Mouse (Mus musculus): ENCODE results near the gene Ccdc113. TPM values are rescaled to one million over a fixed set of nuclear protein-coding genes. Genes with fewer than 3 reads are reported as not detected.

Ccdc113 gene
- polyA plus RNA-seq, 1 experiment from 2014 or later: 0.27 TPM

GRCm38 (mm10) chr8:95547931-95548330 lies 14.0 kb downstream of the Ccdc113 start:
- Histone ChIP-seq H3K9ac (ENCODE audit: low read length) (no peak overlapping the region), H3K27me3 (replicated peaks; ENCODE audit: control insufficient read depth, insufficient read depth, low read length) (no peaks in the 10 kb centered on the region), H3K4me3 (ENCODE audit: low read depth, low read length) (no peak overlapping the region), H3K36me3 (ENCODE audit: control insufficient read depth, insufficient read depth, low read length) (no peaks in the 10 kb centered on the region), H3K4me1 (replicated peaks; ENCODE audit: control insufficient read depth, insufficient read depth, low read length) (no peaks in the 10 kb centered on the region), H3K27ac (ENCODE audit: low read depth) (no peak overlapping the region), H3K4me2 (ENCODE audit: low read length) (no peak overlapping the region), H3K9me3 (ENCODE audit: control insufficient read depth, low read length) (no peaks in the 10 kb centered on the region)
- no peak for DNase-seq (ENCODE audit: low spot score)
- ATAC-seq (replicated peaks; ENCODE audit: low FRiP score, low TSS enrichment, low read depth): no peak
- 66% methylated on average over 8 of the region's 8 CpGs for WGBS

GRCm38 (mm10) chr8:95549871-95550829 lies 16.3 kb downstream of the Ccdc113 start:
- ATAC-seq (replicated peaks; ENCODE audit: low FRiP score, low TSS enrichment, low read depth): no peak
- WGBS: 62% methylated on average over 16 of the region's 16 CpGs

DNA sequence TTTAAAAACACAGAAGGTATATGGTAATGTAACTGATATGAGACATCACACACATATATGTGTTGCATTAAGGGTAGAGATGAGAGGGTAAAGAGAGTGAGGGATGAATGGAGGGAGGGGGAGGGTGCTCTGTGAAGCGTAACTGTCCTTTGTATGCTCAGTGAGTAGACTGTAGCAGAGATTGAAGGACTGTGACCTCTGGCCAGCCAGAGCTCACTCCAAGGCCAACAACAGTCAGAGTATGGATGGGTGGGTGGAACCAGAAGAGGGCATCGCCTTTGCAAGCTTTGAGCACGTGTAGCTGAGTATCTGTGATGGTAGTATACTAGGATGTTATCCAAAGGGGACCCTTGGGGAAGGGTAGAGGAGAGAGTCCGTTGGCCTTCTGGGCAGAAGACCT lies 17.7 kb downstream of the Ccdc113 start:
- no peaks in the 10 kb centered on the region for H3K9me3 ChIP-seq (ENCODE audit: control insufficient read depth, low read length)
- no peaks in the 10 kb centered on the region for H3K36me3 ChIP-seq (ENCODE audit: control insufficient read depth, insufficient read depth, low read length)
- H3K27ac ChIP-seq (ENCODE audit: low read depth): no peak overlapping the region
- H3K9ac ChIP-seq (ENCODE audit: low read length): no peak overlapping the region
- no peaks in the 10 kb centered on the region for H3K27me3 ChIP-seq (replicated peaks; ENCODE audit: control insufficient read depth, insufficient read depth, low read length)
- no peak overlapping the region for H3K4me3 ChIP-seq (ENCODE audit: low read depth, low read length)
- no peak for DNase-seq (ENCODE audit: low spot score)
- H3K4me2 ChIP-seq (ENCODE audit: low read length): no peak overlapping the region
- H3K4me1 ChIP-seq (replicated peaks; ENCODE audit: control insufficient read depth, insufficient read depth, low read length): no peaks in the 10 kb centered on the region
- no peak for ATAC-seq (replicated peaks; ENCODE audit: low FRiP score, low TSS enrichment, low read depth)
- WGBS: 74% methylated on average over 4 of the region's 4 CpGs

More at GRCm38 (mm10) chr8:95549871-95550829, 16.3 kb downstream of the Ccdc113 start:
- no peak overlapping the region for H3K4me2 ChIP-seq (ENCODE audit: low read length)
- H3K9ac ChIP-seq (ENCODE audit: low read length): no peak overlapping the region
- H3K27me3 ChIP-seq (replicated peaks; ENCODE audit: control insufficient read depth, insufficient read depth, low read length): no peaks in the 10 kb centered on the region
- H3K27ac ChIP-seq (ENCODE audit: low read depth): no peak overlapping the region
- H3K9me3 ChIP-seq (ENCODE audit: control insufficient read depth, low read length): no peaks in the 10 kb centered on the region
- no peak for DNase-seq (ENCODE audit: low spot score)
- no peak overlapping the region for H3K4me3 ChIP-seq (ENCODE audit: low read depth, low read length)
- no peaks in the 10 kb centered on the region for H3K4me1 ChIP-seq (replicated peaks; ENCODE audit: control insufficient read depth, insufficient read depth, low read length)
- no peaks in the 10 kb centered on the region for H3K36me3 ChIP-seq (ENCODE audit: control insufficient read depth, insufficient read depth, low read length)

GRCm38 (mm10) chr8:95555963-95556362 lies 22.1 kb downstream of the Ccdc113 start:
- 92% methylated on average over 2 of the region's 2 CpGs for WGBS
- no peak for ATAC-seq (replicated peaks; ENCODE audit: low FRiP score, low TSS enrichment, low read depth)
- Histone ChIP-seq H3K27me3 (replicated peaks; ENCODE audit: control insufficient read depth, insufficient read depth, low read length) (no peaks in the 10 kb centered on the region), H3K4me1 (replicated peaks; ENCODE audit: control insufficient read depth, insufficient read depth, low read length) (no peaks in the 10 kb centered on the region), H3K9ac (ENCODE audit: low read length) (no peak overlapping the region), H3K4me3 (ENCODE audit: low read depth, low read length) (no peak overlapping the region), H3K9me3 (ENCODE audit: control insufficient read depth, low read length) (no peaks in the 10 kb centered on the region), H3K36me3 (ENCODE audit: control insufficient read depth, insufficient read depth, low read length) (no peaks in the 10 kb centered on the region), H3K27ac (ENCODE audit: low read depth) (no peak overlapping the region), H3K4me2 (ENCODE audit: low read length) (no peak overlapping the region)
- no peak for DNase-seq (ENCODE audit: low spot score)

- peaks cover 5% of the 10 kb centered on the region; the same call in 1 of the 2 replicates for H3K9me3 ChIP-seq (ENCODE audit: control insufficient read depth, low read length)
- ATAC-seq (replicated peaks; ENCODE audit: low FRiP score, low TSS enrichment, low read depth) (no peak), DNase-seq (ENCODE audit: low spot score) (no peak)
- H3K4me2 ChIP-seq (ENCODE audit: low read length): no peak overlapping the region
- no peaks in the 10 kb centered on the region for H3K4me1 ChIP-seq (replicated peaks; ENCODE audit: control insufficient read depth, insufficient read depth, low read length)
- H3K36me3 ChIP-seq (ENCODE audit: control insufficient read depth, insufficient read depth, low read length): no peaks in the 10 kb centered on the region
- no peak overlapping the region for H3K9ac ChIP-seq (ENCODE audit: low read length)
- no peaks in the 10 kb centered on the region for H3K27me3 ChIP-seq (replicated peaks; ENCODE audit: control insufficient read depth, insufficient read depth, low read length)
- no peak overlapping the region for H3K4me3 ChIP-seq (ENCODE audit: low read depth, low read length)
- WGBS: 62% methylated on average over 4 of the region's 4 CpGs
- H3K27ac ChIP-seq (ENCODE audit: low read depth): no peak overlapping the region
Observed at GRCm38 (mm10) chr8:95566217-95566616, 32.3 kb downstream of the Ccdc113 start.

DNA sequence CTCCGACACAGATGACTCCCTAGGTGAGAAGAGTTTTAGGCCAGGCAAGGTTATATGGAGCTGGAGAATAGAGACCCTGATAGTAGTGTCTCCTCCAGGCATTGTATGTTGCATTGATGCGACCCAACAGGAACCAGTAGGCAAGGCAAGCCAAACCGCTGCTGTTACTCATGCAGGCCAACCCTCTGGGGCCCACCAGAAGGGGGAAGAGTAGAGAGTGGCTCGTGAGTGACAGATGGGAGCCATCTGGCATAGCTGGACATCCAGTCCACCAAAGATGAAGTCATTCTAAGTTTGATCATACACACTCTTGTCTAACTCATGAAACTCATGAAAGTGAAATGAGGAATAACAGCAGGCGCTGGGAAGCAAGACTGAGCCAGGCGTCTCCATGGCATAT lies 32.9 kb downstream of the Ccdc113 start:
- H3K27me3 ChIP-seq (replicated peaks; ENCODE audit: control insufficient read depth, insufficient read depth, low read length): no peaks in the 10 kb centered on the region
- H3K4me3 ChIP-seq (ENCODE audit: low read depth, low read length): no peak overlapping the region
- peaks cover 5% of the 10 kb centered on the region; the same call in 1 of the 2 replicates for H3K9me3 ChIP-seq (ENCODE audit: control insufficient read depth, low read length)
- no peak overlapping the region for H3K4me2 ChIP-seq (ENCODE audit: low read length)
- H3K27ac ChIP-seq (ENCODE audit: low read depth): no peak overlapping the region
- no peak for DNase-seq (ENCODE audit: low spot score)
- WGBS: 77% methylated on average over 6 of the region's 6 CpGs
- ATAC-seq (replicated peaks; ENCODE audit: low FRiP score, low TSS enrichment, low read depth): no peak
- no peak overlapping the region for H3K9ac ChIP-seq (ENCODE audit: low read length)
- H3K4me1 ChIP-seq (replicated peaks; ENCODE audit: control insufficient read depth, insufficient read depth, low read length): no peaks in the 10 kb centered on the region
- no peaks in the 10 kb centered on the region for H3K36me3 ChIP-seq (ENCODE audit: control insufficient read depth, insufficient read depth, low read length)

GRCm38 (mm10) chr8:95573146-95573545 lies 39.3 kb downstream of the Ccdc113 start:
- Histone ChIP-seq H3K9ac (ENCODE audit: low read length) (no peak overlapping the region), H3K36me3 (ENCODE audit: control insufficient read depth, insufficient read depth, low read length) (no peaks in the 10 kb centered on the region), H3K4me3 (ENCODE audit: low read depth, low read length) (no peak overlapping the region), H3K27ac (ENCODE audit: low read depth) (no peak overlapping the region), H3K4me2 (ENCODE audit: low read length) (no peak overlapping the region), H3K4me1 (replicated peaks; ENCODE audit: control insufficient read depth, insufficient read depth, low read length) (no peaks in the 10 kb centered on the region), H3K27me3 (replicated peaks; ENCODE audit: control insufficient read depth, insufficient read depth, low read length) (no peaks in the 10 kb centered on the region), H3K9me3 (ENCODE audit: control insufficient read depth, low read length) (peaks cover 5% of the 10 kb centered on the region; the same call in 1 of the 2 replicates)
- DNase-seq (ENCODE audit: low spot score): no peak
- ATAC-seq (replicated peaks; ENCODE audit: low FRiP score, low TSS enrichment, low read depth): no peak
- 87% methylated on average over 5 of the region's 5 CpGs for WGBS

DNA sequence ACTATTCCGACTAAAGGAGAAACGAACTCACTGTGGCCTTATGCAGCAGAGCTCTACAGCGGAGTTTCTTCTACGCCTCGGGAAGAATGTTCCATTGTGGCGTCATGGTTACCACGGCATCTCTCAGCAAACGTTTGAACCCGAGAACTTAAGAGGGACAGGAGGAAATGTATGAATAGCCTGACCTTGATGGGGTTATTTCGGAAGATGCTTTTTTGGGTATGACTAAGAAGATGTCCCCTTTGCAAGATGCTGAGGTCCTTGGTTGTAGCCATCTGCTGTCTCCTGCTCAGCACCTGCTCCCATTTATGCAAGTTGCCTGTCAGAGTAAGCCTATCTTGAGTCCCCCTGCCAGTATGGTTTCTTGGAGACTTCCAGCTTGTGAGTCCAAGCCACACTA lies 42.4 kb downstream of the Ccdc113 start, which contains the start of gene Prss54:
Prss54 (minus strand) TSS at position 101 of the 400 bp plus-strand sequence.
- H3K27ac ChIP-seq (ENCODE audit: low read depth): no peak within 1 kb of the TSS
- DNase-seq (ENCODE audit: low spot score) (no peak), ATAC-seq (replicated peaks; ENCODE audit: low FRiP score, low TSS enrichment, low read depth) (no peak)
- H3K4me3 ChIP-seq (ENCODE audit: low read depth, low read length): no peak within 1 kb of the TSS
- H3K36me3 ChIP-seq (ENCODE audit: control insufficient read depth, insufficient read depth, low read length): no peaks in the 10 kb centered on the region
- no peaks in the 10 kb centered on the region for H3K9me3 ChIP-seq (ENCODE audit: control insufficient read depth, low read length)
- WGBS: 88% methylated on average over 10 of the region's 10 CpGs
- H3K27me3 ChIP-seq (replicated peaks; ENCODE audit: control insufficient read depth, insufficient read depth, low read length): no peaks in the 10 kb centered on the region
- H3K4me2 ChIP-seq (ENCODE audit: low read length): no peak within 1 kb of the TSS
- no peak within 1 kb of the TSS for H3K9ac ChIP-seq (ENCODE audit: low read length)
- H3K4me1 ChIP-seq (replicated peaks; ENCODE audit: control insufficient read depth, insufficient read depth, low read length): no peaks in the 10 kb centered on the region

DNA sequence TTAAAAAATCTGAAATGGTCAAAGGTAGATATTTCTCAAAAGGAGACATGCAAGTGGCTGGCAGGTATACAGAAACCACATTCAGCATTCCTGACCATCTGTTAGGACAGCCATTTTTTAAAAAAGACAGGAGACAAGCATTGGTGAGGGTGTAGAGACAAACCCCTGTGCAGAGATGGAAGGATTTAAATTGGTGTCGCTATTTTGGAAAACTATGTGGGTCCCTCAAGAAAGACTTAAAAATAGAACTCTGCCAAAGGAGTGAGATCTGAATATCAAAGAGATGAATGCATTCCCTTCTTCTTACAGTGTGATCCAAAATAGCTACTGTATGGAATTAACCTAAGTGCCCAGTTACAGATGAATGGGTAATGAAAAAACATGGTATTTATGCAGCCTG lies 53.5 kb downstream of the Ccdc113 start:
- no peak overlapping the region for H3K9ac ChIP-seq (ENCODE audit: low read length)

More for the DNA sequence above, 53.5 kb downstream of the Ccdc113 start:
- WGBS: 82% methylated on average over 1 of the region's 1 CpGs
- no peaks in the 10 kb centered on the region for H3K27me3 ChIP-seq (replicated peaks; ENCODE audit: control insufficient read depth, insufficient read depth, low read length)
- H3K36me3 ChIP-seq (ENCODE audit: control insufficient read depth, insufficient read depth, low read length): no peaks in the 10 kb centered on the region
- ATAC-seq (replicated peaks; ENCODE audit: low FRiP score, low TSS enrichment, low read depth) (no peak), DNase-seq (ENCODE audit: low spot score) (no peak)
- no peak overlapping the region for H3K4me3 ChIP-seq (ENCODE audit: low read depth, low read length)
- no peak overlapping the region for H3K4me2 ChIP-seq (ENCODE audit: low read length)
- no peak overlapping the region for H3K27ac ChIP-seq (ENCODE audit: low read depth)
- no peaks in the 10 kb centered on the region for H3K4me1 ChIP-seq (replicated peaks; ENCODE audit: control insufficient read depth, insufficient read depth, low read length)
- no peaks in the 10 kb centered on the region for H3K9me3 ChIP-seq (ENCODE audit: control insufficient read depth, low read length)
